ENCODE assay signal across 8 mouse cellular contexts in genomic region chr5:23782051-23782810, GRCm38 (mm10). TPM values are rescaled to one million over a fixed set of nuclear protein-coding genes. Genes with fewer than 3 reads are reported as not detected.
DNase-seq lines count a peak whose midpoint lies in the region; ATAC-seq and TF ChIP-seq lines count a peak whose summit lies in the region.

No protein-coding gene starts in this region.

- no peaks in the 10 kb centered on the region for H3K27me3 ChIP-seq in erythroblast, embryonic 14.5 days (ENCODE audit: control insufficient read depth)
- H3K27me3 ChIP-seq in C2C12 (ENCODE audit: control insufficient read depth, insufficient read depth, insufficient read length), result no peaks in the 10 kb centered on the region
- H3K27me3 ChIP-seq in forebrain, postnatal 0 days (ENCODE audit: insufficient read depth, low read length), result no peaks in the 10 kb centered on the region
- H3K27me3 ChIP-seq in liver, postnatal 0 days (ENCODE audit: insufficient read depth, low read length), result no peaks in the 10 kb centered on the region

- peaks cover 50% of the 10 kb centered on the region for H3K79me3 ChIP-seq in C2C12 (ENCODE audit: low read depth)

- 42% methylated on average over 8 of the region's 8 CpGs for WGBS in forebrain, postnatal 0 days
- 36% methylated on average over 8 of the region's 8 CpGs for WGBS in liver, postnatal 0 days (ENCODE audit: insufficient replicate concordance)

- H3K27ac ChIP-seq in forebrain, postnatal 0 days (ENCODE audit: low read depth, low read length), result no peak overlapping the region; the same call in 1 of the 2 replicates
- H3K27ac ChIP-seq in liver, postnatal 0 days (ENCODE audit: low read depth), result no peak overlapping the region

- no peak for TF ChIP-seq CTCF in C2C12 (IDR thresholded peaks at IDR 0.05; ENCODE audit: control insufficient read depth, insufficient read depth, insufficient read length)
- no peak for TF ChIP-seq CTCF in forebrain, postnatal 0 days (IDR thresholded peaks at IDR 0.05; ENCODE audit: low read depth)
- no peak for TF ChIP-seq CTCF in liver, postnatal 0 days (IDR thresholded peaks at IDR 0.05; ENCODE audit: low read depth)

- H3K4me3 ChIP-seq in erythroblast, embryonic 14.5 days (replicated peaks), result peak overlapping the region; percentile 84
- H3K4me3 ChIP-seq in C2C12 (ENCODE audit: insufficient read depth, poor library complexity, severe bottlenecking), result peak overlapping the region; percentile 79
- H3K4me3 ChIP-seq in forebrain, postnatal 0 days (ENCODE audit: low read depth, low read length), result peak overlapping the region; percentile 92
- H3K4me3 ChIP-seq in liver, postnatal 0 days (ENCODE audit: low read depth, low read length), result peak overlapping the region; percentile 82

- H3ac ChIP-seq in C2C12 (ENCODE audit: control insufficient read depth, insufficient read length, low read depth), result no peak overlapping the region

- peak overlapping the region; percentile 67 for H3K4me2 ChIP-seq in forebrain, postnatal 0 days (ENCODE audit: low read depth)
- H3K4me2 ChIP-seq in liver, postnatal 0 days (ENCODE audit: low read depth, low read length), result peak overlapping the region; percentile 94

- H3K4me1 ChIP-seq in erythroblast, embryonic 14.5 days (ENCODE audit: control insufficient read depth), result peaks cover 35% of the 10 kb centered on the region
- H3K4me1 ChIP-seq in forebrain, postnatal 0 days (ENCODE audit: insufficient read depth), result no peaks in the 10 kb centered on the region
- peaks cover 8% of the 10 kb centered on the region; the same call in 1 of the 2 replicates for H3K4me1 ChIP-seq in liver, postnatal 0 days (ENCODE audit: insufficient read depth)

- peaks cover 3% of the 10 kb centered on the region; the same call in 1 of the 2 replicates for H3K9me3 ChIP-seq in erythroblast, embryonic 14.5 days (ENCODE audit: control insufficient read depth, low read length)
- no peaks in the 10 kb centered on the region for H3K9me3 ChIP-seq in forebrain, postnatal 0 days (ENCODE audit: low read length)
- H3K9me3 ChIP-seq in liver, postnatal 0 days (ENCODE audit: low read length), result no peaks in the 10 kb centered on the region

- no peak for ATAC-seq in erythroblast, adult 5-6 weeks (replicated peaks; ENCODE audit: low FRiP score, poor library complexity, severe bottlenecking)
- ATAC-seq in forebrain, postnatal 0 days, result no peak
- no peak for ATAC-seq in liver, postnatal 0 days

- peak; percentile 3 for DNase-seq in forebrain, postnatal 0 days
- DNase-seq in liver, postnatal 0 days, result peak; percentile 28
- DNase-seq in ovary, postnatal 10 days (ENCODE audit: low spot score), result no peak
- DNase-seq in spleen, adult 12 weeks (ENCODE audit: low spot score), result no peak
- DNase-seq in thymus, postnatal 14 days, result no peak

- peaks cover 58% of the 10 kb centered on the region for H3K79me2 ChIP-seq in C2C12 (ENCODE audit: control insufficient read depth, insufficient read depth)

- H3K36me3 ChIP-seq in erythroblast, embryonic 14.5 days (ENCODE audit: control insufficient read depth), result peaks cover 8% of the 10 kb centered on the region
- H3K36me3 ChIP-seq in C2C12 (ENCODE audit: control insufficient read depth, insufficient read depth), result peaks cover 4% of the 10 kb centered on the region
- H3K36me3 ChIP-seq in forebrain, postnatal 0 days (ENCODE audit: insufficient read depth), result 0 out of 2 replicates have a peak, but pooled peaks cover 4% of the 10 kb centered on the region
- no peaks in the 10 kb centered on the region for H3K36me3 ChIP-seq in liver, postnatal 0 days (replicated peaks; ENCODE audit: insufficient read depth, low read length)

- TF ChIP-seq EP300 in liver, postnatal 0 days (IDR thresholded peaks at IDR 0.05; ENCODE audit: low read depth), result no peak

- peak overlapping the region; percentile 81; the same call in 1 of the 2 replicates for H3K9ac ChIP-seq in forebrain, postnatal 0 days
- peak overlapping the region; percentile 68 for H3K9ac ChIP-seq in liver, postnatal 0 days (replicated peaks)

TF ChIP-seq in C2C12, 6 proteins besides CTCF, POLR2A, EP300 and RAD21:
- TF ChIP-seq CEBPB (IDR thresholded peaks at IDR 0.05; ENCODE audit: low read depth) (no peak), MYOG (IDR thresholded peaks at IDR 0.05; ENCODE audit: control insufficient read depth, extremely low read depth, insufficient read length) (no peak), MYOD1 (IDR thresholded peaks at IDR 0.05; ENCODE audit: control insufficient read depth, insufficient read length, low read depth) (no peak), MAX (IDR thresholded peaks at IDR 0.05) (no peak), USF1 (IDR thresholded peaks at IDR 0.05; ENCODE audit: low read depth) (no peak), FOSL1 (IDR thresholded peaks at IDR 0.05; ENCODE audit: insufficient read depth, low read length, poor library complexity, severe bottlenecking) (no peak)

RNA-seq across cellular contexts. Expression of gene Pus7, which starts 1.3 kb away (rescaled TPM):
- polyA plus RNA-seq in erythroblast, embryonic 14.5 days (2012), result 0.17 TPM in 2 replicates
- total RNA-seq in erythroblast, adult 5-6 weeks (2015; ENCODE audit: low replicate concordance), result 14.8 and 19.6 TPM in 2 replicates
- total RNA-seq in erythroblast, adult 5-6 weeks (2017; ENCODE audit: low replicate concordance), result 6.6 and 20.5 TPM in 2 replicates
- 12.5 TPM for polyA plus RNA-seq in C2C12 (2012; fragmentation: generic; extraction: Trizol)
- total RNA-seq in forebrain, postnatal 0 days (2014; rRNA removed), result 18.9 and 22.5 TPM in 2 replicates
- 10.0 and 15.5 TPM in 2 replicates for polyA plus RNA-seq in forebrain, postnatal 0 days (2015; fragmentation: Nextera tagmentation; extraction: Ambion mirVana)
- polyA plus RNA-seq in liver, postnatal 0 days (2015; fragmentation: Nextera tagmentation; extraction: Ambion mirVana), result 5.3 and 6.0 TPM in 2 replicates

RNA-seq across cellular contexts. Expression of gene Rint1, which starts 5.3 kb away (rescaled TPM):
- 0.97 and 1.2 TPM in 2 replicates for polyA plus RNA-seq in erythroblast, embryonic 14.5 days (2012)
- 11.3 and 13.6 TPM in 2 replicates for total RNA-seq in erythroblast, adult 5-6 weeks (2015; ENCODE audit: low replicate concordance)
- 15.7 and 28.4 TPM in 2 replicates for total RNA-seq in erythroblast, adult 5-6 weeks (2017; ENCODE audit: low replicate concordance)
- polyA plus RNA-seq in C2C12 (2012; fragmentation: generic; extraction: Trizol), result 9.5 TPM
- 24.0 and 33.3 TPM in 2 replicates for total RNA-seq in forebrain, postnatal 0 days (2014; rRNA removed)
- 14.1 and 18.7 TPM in 2 replicates for polyA plus RNA-seq in forebrain, postnatal 0 days (2015; fragmentation: Nextera tagmentation; extraction: Ambion mirVana)
- 9.6 and 10.9 TPM in 2 replicates for polyA plus RNA-seq in liver, postnatal 0 days (2015; fragmentation: Nextera tagmentation; extraction: Ambion mirVana)

Comparison
In these comparisons a context has a peak if more than half of its experiments do, and no peak if none do; other contexts are left out.
1. DNase-seq: peak in forebrain, postnatal 0 days (single experiment) and liver, postnatal 0 days (single experiment); none in ovary, postnatal 10 days (single experiment), spleen, adult 12 weeks (single experiment) and thymus, postnatal 14 days (single experiment).
2. Peak in every context shown above with its lines, with median percentiles within 50 percentile points of each other: H3K4me3 ChIP-seq.